Mouse (Mus musculus) neural tube, embryonic 10.5 days (tissue): ENCODE measurements around the gene Cnih3.
A peak's percentile ranks its signal among the peaks of the same experiment; 100 is the strongest.

Experiments used
- DNase-seq: peaks from one replicate; pipeline ENCODE4 v3.0.0-alpha.2; 2017; ENCODE audit warnings: low spot score; ENCODE audit errors: extremely low spot score

The Cnih3 gene

GRCm38 (mm10) chr1:181447576-181447975 lies 95.1 kb downstream of the Cnih3 start:
- no peak for DNase-seq

GRCm38 (mm10) chr1:181448041-181448440 lies 95.6 kb downstream of the Cnih3 start:
- DNase-seq: no peak

- DNase-seq: no peak
Observed at GRCm38 (mm10) chr1:181453106-181453505, 100.7 kb downstream of the Cnih3 start.

- no peak for DNase-seq
Observed at GRCm38 (mm10) chr1:181456911-181457310, 104.5 kb downstream of the Cnih3 start.

- DNase-seq: no peak
Observed at GRCm38 (mm10) chr1:181459431-181460105, 107.1 kb downstream of the Cnih3 start.

GRCm38 (mm10) chr1:181460283-181460682 lies 107.9 kb downstream of the Cnih3 start:
- DNase-seq: no peak

- no peak for DNase-seq
Observed at GRCm38 (mm10) chr1:181461484-181461883, 109.1 kb downstream of the Cnih3 start.

- no peak for DNase-seq
Observed at GRCm38 (mm10) chr1:181462051-181462905, 109.8 kb downstream of the Cnih3 start.

- DNase-seq: no peak
Observed at GRCm38 (mm10) chr1:181462906-181463179, 110.4 kb downstream of the Cnih3 start.

- DNase-seq: peak; percentile 38
Observed at GRCm38 (mm10) chr1:181465027-181465426, 112.6 kb downstream of the Cnih3 start.

- DNase-seq: no peak
Observed at GRCm38 (mm10) chr1:181466040-181466439, 113.6 kb downstream of the Cnih3 start.

GRCm38 (mm10) chr1:181466601-181467320 lies 114.3 kb downstream of the Cnih3 start:
- no peak for DNase-seq

- no peak for DNase-seq
Observed at GRCm38 (mm10) chr1:181467321-181467670, 114.9 kb downstream of the Cnih3 start.

GRCm38 (mm10) chr1:181469415-181469814 lies 117.0 kb downstream of the Cnih3 start:
- DNase-seq: no peak

GRCm38 (mm10) chr1:181476141-181476540 lies 123.7 kb downstream of the Cnih3 start:
- no peak for DNase-seq

- DNase-seq: no peak
Observed at GRCm38 (mm10) chr1:181476557-181476956, 124.1 kb downstream of the Cnih3 start.

GRCm38 (mm10) chr1:181484696-181485095 lies 132.3 kb downstream of the Cnih3 start:
- DNase-seq: no peak

- no peak for DNase-seq
Observed at GRCm38 (mm10) chr1:181503471-181503870, 151.0 kb downstream of the Cnih3 start.

GRCm38 (mm10) chr1:181505367-181505766 lies 152.9 kb downstream of the Cnih3 start:
- no peak for DNase-seq
